Mouse (Mus musculus) stomach, postnatal 0 days (tissue): ENCODE data around the gene Gdap1l1.

Experiments used
- CTCF ChIP-seq: IDR thresholded peaks from 2 replicates; pipeline ENCODE4 v1.5.1; 2016; ENCODE audit warnings: antibody characterized with exemption, low read depth, mild to moderate bottlenecking, moderate library complexity
- EP300 ChIP-seq: optimal IDR thresholded peaks from 2 replicates; pipeline ENCODE3; 2016; ENCODE audit warnings: antibody characterized with exemption

DNA sequence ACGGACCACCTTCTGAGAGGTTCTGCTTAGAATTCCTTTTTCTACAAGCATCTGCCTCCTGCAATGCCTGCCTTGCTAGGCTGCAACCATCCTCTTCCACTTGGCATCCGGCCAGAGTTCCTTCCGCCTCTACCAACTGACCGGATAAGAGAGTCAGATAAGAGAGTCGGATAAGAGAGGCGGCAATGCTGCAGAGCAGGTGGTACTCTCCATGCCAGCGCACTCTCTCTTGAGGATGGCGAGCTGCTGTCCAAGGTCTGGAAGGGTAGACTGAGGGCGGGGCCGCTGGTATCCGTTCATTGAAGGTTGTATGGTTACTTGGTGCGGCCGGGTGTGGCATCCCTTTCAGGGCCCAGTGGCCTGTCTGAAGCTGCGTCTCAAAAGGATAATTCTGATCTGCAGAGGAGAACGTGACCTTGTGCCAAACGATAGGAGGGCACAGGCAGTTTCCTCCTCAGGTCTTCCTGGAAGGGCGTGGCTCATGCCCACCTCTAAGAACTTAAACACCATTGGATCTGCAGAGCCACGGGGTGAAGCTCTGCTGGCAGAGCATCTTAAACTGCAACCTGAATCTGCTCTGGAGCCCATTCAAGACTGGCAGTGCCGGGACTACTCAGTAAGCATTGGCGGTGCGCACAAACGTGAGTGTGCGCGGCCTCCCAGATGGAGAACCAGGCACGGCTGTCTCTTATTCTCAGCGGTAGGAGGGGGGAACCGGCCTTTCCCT is 20.4 kb downstream of the Gdap1l1 start:
- TF ChIP-seq CTCF, result no peak
- no peak for TF ChIP-seq EP300
